Mouse (Mus musculus): ENCODE results near the gene Gm17657.

DNA sequence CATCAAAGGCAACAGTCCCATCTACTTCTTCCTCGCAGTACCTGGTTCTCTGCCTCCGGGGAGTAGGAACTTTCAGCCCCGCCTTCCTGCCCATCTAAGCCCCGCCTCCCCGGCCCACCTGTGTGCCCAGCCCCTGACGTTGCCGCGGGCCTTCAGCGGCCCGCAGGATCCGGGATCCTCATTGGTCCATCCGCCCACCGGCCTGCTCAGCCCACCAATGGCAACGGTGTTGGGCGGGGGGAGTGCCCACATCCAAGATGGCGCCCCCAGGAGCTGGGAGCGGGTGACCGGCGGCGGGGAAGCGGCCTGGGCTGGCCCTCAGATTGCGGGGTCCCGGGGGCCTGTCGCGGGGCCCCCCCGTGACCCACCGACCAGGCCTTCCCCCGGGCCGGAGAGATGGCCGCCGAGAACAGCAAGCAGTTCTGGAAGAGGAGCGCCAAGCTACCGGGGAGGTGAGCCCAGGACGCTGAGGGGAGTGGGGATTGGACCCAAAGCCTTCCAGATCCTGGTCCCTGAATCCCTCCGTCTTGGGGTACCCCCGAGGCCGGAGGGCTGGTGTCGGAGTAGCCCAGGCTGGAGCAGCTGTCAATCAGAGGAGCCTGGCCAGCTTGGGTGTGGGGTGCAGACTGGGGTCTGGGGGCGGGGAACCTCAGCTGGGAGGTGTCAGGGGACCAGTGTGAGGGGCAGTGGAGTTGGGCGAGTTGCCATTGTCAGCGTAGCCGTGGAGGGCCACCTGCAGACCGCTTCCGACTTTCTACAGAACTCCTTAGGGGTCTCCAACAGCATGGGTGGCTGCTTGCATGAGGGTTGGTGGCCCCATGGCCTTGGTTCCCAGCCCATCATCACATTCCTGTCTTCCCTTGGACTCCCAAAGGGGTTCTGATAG, at the start of gene Gm17657, which contains the start of gene Tbc1d22b:
- TF ChIP-seq POLR2A (IDR thresholded peaks at IDR 0.05; ENCODE audit: insufficient read depth, low read length): no peak
- no peak for TF ChIP-seq CTCF (IDR thresholded peaks at IDR 0.05; ENCODE audit: low read depth, low read length)

Measured in ES-Bruce4 (cell line).